Mouse (Mus musculus) neutrophil, adult 5-6 weeks (primary cell): ENCODE measurements at regions not wholly inside any gene's neighbourhood (a gene's known extent, or its start where the extent isn't known, plus 50 kb on each side); places are given as distances from the start of the nearest gene placed in this dataset.
"Not testable (repeated sequence)": the region's sequence is repeated elsewhere in the genome, so short reads cannot be mapped to it uniquely, and the experiment has no call there.

Experiments used
- ATAC-seq: fragments of 151-379, 151-347 bp; 2 replicates; pipeline ENCODE4 v1.8.0; 2017; ENCODE audit warnings: mild to moderate bottlenecking, moderate TSS enrichment; ENCODE audit not compliant: insufficient number of reproducible peaks, poor library complexity, low FRiP score, severe bottlenecking; ENCODE audit errors: extremely low read depth

GRCm38 (mm10) chr3:54535361-54535760 is 157.2 kb upstream of the Supt20 start:
- ATAC-seq, result no peak

- ATAC-seq, result no peak
Measured at GRCm38 (mm10) chr3:54538055-54538454, 154.6 kb upstream of the Supt20 start.

GRCm38 (mm10) chr3:54540540-54541080 is 152.0 kb upstream of the Supt20 start:
- no peak for ATAC-seq

- ATAC-seq, result no peak
Measured at GRCm38 (mm10) chr3:54541389-54541788, 151.2 kb upstream of the Supt20 start.

- ATAC-seq, result no peak
Measured at GRCm38 (mm10) chr3:54545393-54545792, 147.2 kb upstream of the Supt20 start.

- no peak for ATAC-seq
Measured at GRCm38 (mm10) chr3:54551908-54552307, 140.7 kb upstream of the Supt20 start.

GRCm38 (mm10) chr3:54555954-54556353 is 136.7 kb upstream of the Supt20 start:
- no peak for ATAC-seq

- no peak for ATAC-seq
Measured at GRCm38 (mm10) chr3:54559053-54559452, 133.6 kb upstream of the Supt20 start.

- ATAC-seq, result no peak
Measured at GRCm38 (mm10) chr3:54559527-54559926, 133.1 kb upstream of the Supt20 start.

GRCm38 (mm10) chr3:54560056-54560922 is 132.3 kb upstream of the Supt20 start:
- no peak for ATAC-seq

- peak; percentile 90 for ATAC-seq
Measured at GRCm38 (mm10) chr3:54567329-54567728, 125.3 kb upstream of the Supt20 start.

GRCm38 (mm10) chr3:54568096-54568495 is 124.5 kb upstream of the Supt20 start:
- no peak for ATAC-seq

- ATAC-seq, result no peak
Measured at GRCm38 (mm10) chr3:54570501-54570900, 122.1 kb upstream of the Supt20 start.

- no peak for ATAC-seq
Measured at GRCm38 (mm10) chr3:54577851-54578250, 114.8 kb upstream of the Supt20 start.

GRCm38 (mm10) chr3:54579425-54579824 is 113.2 kb upstream of the Supt20 start:
- ATAC-seq, result peak; percentile 53; the same call in 1 of the 2 replicates

- no peak for ATAC-seq
Measured at GRCm38 (mm10) chr3:54580339-54580738, 112.3 kb upstream of the Supt20 start.

GRCm38 (mm10) chr3:54585781-54586180 is 106.8 kb upstream of the Supt20 start:
- not testable (repeated sequence) for ATAC-seq

GRCm38 (mm10) chr3:54587127-54587995 is 105.2 kb upstream of the Supt20 start:
- no peak for ATAC-seq

- peak; percentile 59; the same call in 1 of the 2 replicates for ATAC-seq
Measured at GRCm38 (mm10) chr3:54588198-54588597, 104.4 kb upstream of the Supt20 start.
